Comparison of ENCODE assay signal across 16 mouse cellular contexts in the genomic region with DNA sequence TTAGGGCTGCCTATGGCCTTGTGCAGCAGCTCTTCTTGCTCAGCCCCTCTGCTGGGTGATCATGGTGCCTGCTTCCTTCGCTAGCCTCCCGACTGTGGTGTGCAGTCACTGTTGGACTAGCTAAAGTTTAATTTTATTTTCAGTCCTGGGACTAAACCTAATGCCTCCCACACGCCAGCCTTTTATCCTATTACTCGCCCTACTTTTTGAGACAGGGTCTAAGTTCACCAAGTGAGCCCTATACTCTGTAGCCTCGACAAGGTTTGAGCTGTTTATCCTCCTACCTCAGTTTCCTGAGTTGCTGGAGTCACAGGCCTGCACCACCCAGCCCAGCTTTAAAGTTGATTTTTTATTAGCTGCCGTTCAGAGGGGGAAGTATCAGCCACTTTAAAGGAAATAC. TPM values are rescaled to one million over a fixed set of nuclear protein-coding genes. Genes with fewer than 3 reads are reported as not detected.
DNase-seq lines count a peak whose midpoint lies in the region; ATAC-seq and TF ChIP-seq lines count a peak whose summit lies in the region.
"Had no signal": no experiment of that assay in that cellular context is flagged by ENCODE, and none has a peak within 500 bp of the region (broad histone marks: within the 10 kb centered on the region; RNA-seq: fewer than 3 reads in every experiment).

No protein-coding gene starts in this region.

- no peak overlapping the region for H3K9ac ChIP-seq in stomach, embryonic 15.5 days
- H3K9ac ChIP-seq in stomach, postnatal 0 days (ENCODE audit: low read length) = no peak overlapping the region
- H3K9ac ChIP-seq: liver, embryonic 12.5 days; neural tube, embryonic 12.5 days had no signal

- no peaks in the 10 kb centered on the region; the same call in 1 of the 2 replicates for H3K36me3 ChIP-seq in stomach, embryonic 15.5 days
- H3K36me3 ChIP-seq in stomach, postnatal 0 days (ENCODE audit: control insufficient read depth, insufficient read depth, low read length) = peaks cover 4% of the 10 kb centered on the region
- H3K36me3 ChIP-seq: midbrain, embryonic 10.5 days; neural tube, embryonic 12.5 days had no signal

- no peak for DNase-seq in stomach, postnatal 0 days (ENCODE audit: low spot score)
- DNase-seq in kidney, adult 9 months = peak; percentile 85
- peak; percentile 47 to 62 for DNase-seq in kidney, postnatal 4 days
- DNase-seq in cerebellum, adult 9-10 months = no peak
- DNase-seq in adrenal gland, adult 8-10 months = no peak
- DNase-seq: cerebellum, adult 9-11 months; heart, adult 11 months; layer of hippocampus, adult 9-11 months; lung, postnatal 36 days; spleen, adult 18-20 months had no signal

- TF ChIP-seq CTCF in stomach, postnatal 0 days (IDR thresholded peaks at IDR 0.05; ENCODE audit: low read depth) = no peak

- no peak for ATAC-seq in stomach, embryonic 15.5 days (ENCODE audit: insufficient read depth, low FRiP score, low read depth)
- no peak for ATAC-seq in stomach, postnatal 0 days (ENCODE audit: low FRiP score, low TSS enrichment)
- ATAC-seq in granulocyte monocyte progenitor cell, adult 5-6 weeks (replicated peaks; ENCODE audit: poor library complexity, severe bottlenecking) = no peak
- ATAC-seq: forebrain, embryonic 14.5 days; liver, embryonic 12.5 days had no signal

- no peak overlapping the region for H3K4me2 ChIP-seq in stomach, embryonic 15.5 days
- H3K4me2 ChIP-seq in stomach, postnatal 0 days (replicated peaks; ENCODE audit: low read depth) = no peak overlapping the region
- H3K4me2 ChIP-seq: liver, embryonic 12.5 days; neural tube, embryonic 12.5 days had no signal

- H3K4me1 ChIP-seq in stomach, embryonic 15.5 days = no peaks in the 10 kb centered on the region
- H3K4me1 ChIP-seq in stomach, postnatal 0 days (replicated peaks; ENCODE audit: control insufficient read depth, insufficient read depth) = no peaks in the 10 kb centered on the region
- H3K4me1 ChIP-seq: neural tube, embryonic 12.5 days had no signal

- no peak for TF ChIP-seq EP300 in stomach, postnatal 0 days (optimal IDR thresholded peaks at IDR 0.05)

- no peak overlapping the region for H3K4me3 ChIP-seq in stomach, embryonic 15.5 days (replicated peaks)
- H3K4me3 ChIP-seq in stomach, postnatal 0 days (ENCODE audit: low read depth, low read length) = no peak overlapping the region
- H3K4me3 ChIP-seq: liver, embryonic 12.5 days; midbrain, embryonic 10.5 days; neural tube, embryonic 12.5 days had no signal

- H3K27me3 ChIP-seq in stomach, embryonic 15.5 days (replicated peaks) = no peaks in the 10 kb centered on the region
- H3K27me3 ChIP-seq in stomach, postnatal 0 days (ENCODE audit: control insufficient read depth, insufficient read depth, low read length) = no peaks in the 10 kb centered on the region
- H3K27me3 ChIP-seq: liver, embryonic 12.5 days; neural tube, embryonic 12.5 days had no signal

- H3K9me3 ChIP-seq in stomach, embryonic 15.5 days = no peaks in the 10 kb centered on the region
- no peaks in the 10 kb centered on the region for H3K9me3 ChIP-seq in stomach, postnatal 0 days (ENCODE audit: control insufficient read depth, low read length)
- H3K9me3 ChIP-seq: liver, embryonic 12.5 days; midbrain, embryonic 10.5 days; neural tube, embryonic 12.5 days had no signal

- WGBS in stomach, embryonic 15.5 days = 69% methylated on average over 6 of the region's 6 CpGs
- WGBS in stomach, postnatal 0 days = 71% methylated on average over 6 of the region's 6 CpGs

- H3K27ac ChIP-seq in stomach, embryonic 15.5 days = peak overlapping the region; percentile 16; the same call in 1 of the 2 replicates
- H3K27ac ChIP-seq in stomach, postnatal 0 days (replicated peaks) = no peak overlapping the region
- H3K27ac ChIP-seq: liver, embryonic 12.5 days; midbrain, embryonic 10.5 days; neural tube, embryonic 12.5 days had no signal

RNA-seq across cellular contexts. Expression of a gene that starts 27.3 kb away (rescaled TPM):
- 31.6 and 33.6 TPM in 2 replicates for polyA plus RNA-seq in stomach, embryonic 15.5 days (2015; fragmentation: Nextera tagmentation; extraction: Ambion mirVana)
- 55.0 and 61.3 TPM in 2 replicates for polyA plus RNA-seq in stomach, postnatal 0 days (2015; fragmentation: Nextera tagmentation; extraction: Ambion mirVana)
- total RNA-seq in granulocyte monocyte progenitor cell, adult 5-6 weeks (2014; fragmentation: Nextera tagmentation) = 33.5 and 42.4 TPM in 2 replicates
- total RNA-seq in granulocyte monocyte progenitor cell, adult 5-6 weeks (2017) = 23.7 and 34.9 TPM in 2 replicates
- total RNA-seq in adrenal gland, adult 8-10 months (2022) = 1 to 10 TPM; 2.4 to 4.6 (median 4.4) TPM

Comparison
In these comparisons a context has a peak if more than half of its experiments do, and no peak if none do; other contexts are left out.
1. DNase-seq: peak in kidney, adult 9 months (single experiment) and kidney, postnatal 4 days (2 of 2); none in stomach, postnatal 0 days (single experiment), cerebellum, adult 9-10 months (single experiment) and adrenal gland, adult 8-10 months (single experiment).
2. RNA of a gene that starts 27.3 kb away (total RNA-seq): 23.7 to 42.4 TPM in granulocyte monocyte progenitor cell, adult 5-6 weeks; 2.4 to 4.6 TPM in adrenal gland, adult 8-10 months; every median in the first group is over 4 times any median in the second.